8 mouse cellular contexts compared by ENCODE assay signal in genomic region chr13:59557185-59557985, GRCm38 (mm10). TPM values are rescaled to one million over a fixed set of nuclear protein-coding genes. Genes with fewer than 3 reads are reported as not detected.
DNase-seq lines count a peak whose midpoint lies in the region; ATAC-seq and TF ChIP-seq lines count a peak whose summit lies in the region.

No protein-coding gene starts in this region.

- peak overlapping the region; percentile 75 for H3K4me2 ChIP-seq in lung, embryonic 15.5 days

- no peak for TF ChIP-seq CTCF in thymus, adult 2 months (IDR thresholded peaks at IDR 0.05; ENCODE audit: borderline replicate concordance, control insufficient read depth, extremely low read depth, insufficient read depth, low read length, poor library complexity)

- H3K9ac ChIP-seq in lung, embryonic 15.5 days, result peak overlapping the region; percentile 52

- 0 out of 2 replicates have a peak, but pooled peaks have one; percentile 46 for TF ChIP-seq POLR2A in thymus, adult 2 months (IDR thresholded peaks at IDR 0.05; ENCODE audit: control insufficient read depth, extremely low read depth, insufficient read depth, low read length, poor library complexity)

- no peaks in the 10 kb centered on the region for H3K9me3 ChIP-seq in lung, embryonic 15.5 days

- H3K27me3 ChIP-seq in lung, embryonic 15.5 days, result no peaks in the 10 kb centered on the region
- no peaks in the 10 kb centered on the region for H3K27me3 ChIP-seq in thymus, adult 2 months (ENCODE audit: control insufficient read depth, insufficient read depth, low read length)

- H3K4me1 ChIP-seq in lung, embryonic 15.5 days, result peaks cover 17% of the 10 kb centered on the region
- H3K4me1 ChIP-seq in thymus, adult 2 months (replicated peaks; ENCODE audit: control insufficient read depth, insufficient read depth, low read length), result peaks cover 13% of the 10 kb centered on the region

- ATAC-seq in hematopoietic stem cell, adult 5-6 weeks (replicated peaks in 1 of 2; ENCODE audit: insufficient read depth in 1 of 2, low FRiP score in 2 of 2, low TSS enrichment in 1 of 2, low read depth in 1 of 2, poor library complexity in 2 of 2, severe bottlenecking in 2 of 2), result peak; percentile 51 to 68
- ATAC-seq in lung, embryonic 15.5 days (ENCODE audit: borderline replicate concordance, extremely low read depth, low FRiP score, low TSS enrichment), result peak; percentile 89

- peak overlapping the region; percentile 73 for H3K27ac ChIP-seq in lung, embryonic 15.5 days
- no peak overlapping the region for H3K27ac ChIP-seq in thymus, adult 2 months (ENCODE audit: control insufficient read depth, insufficient read depth, low read length)

- H3K4me3 ChIP-seq in lung, embryonic 15.5 days, result peak overlapping the region; percentile 79
- H3K4me3 ChIP-seq in thymus, adult 2 months (ENCODE audit: control insufficient read depth, insufficient read depth, low read length), result peak overlapping the region; percentile 79

- no peaks in the 10 kb centered on the region for H3K36me3 ChIP-seq in lung, embryonic 15.5 days
- H3K36me3 ChIP-seq in thymus, adult 2 months (ENCODE audit: control insufficient read depth, insufficient read depth, low read length), result no peaks in the 10 kb centered on the region

- DNase-seq in MN1 (ENCODE audit: low spot score), result peak; percentile 90
- peak; percentile 89 for DNase-seq in cerebellum, adult 8-10 months
- peak; percentile 84 for DNase-seq in forelimb bud, embryonic 11.5 days (ENCODE audit: low read depth, low spot score)
- peak; percentile 55 for DNase-seq in layer of hippocampus, adult 9-10 months (ENCODE audit: low spot score)
- DNase-seq in ovary, adult 18-20 months (ENCODE audit: low spot score), result peak; percentile 83
- peak; percentile 88 for DNase-seq in thymus, adult 2 months

- 1% methylated on average over 54 of the region's 73 CpGs for WGBS in lung, embryonic 15.5 days
- under 1% methylated on average over 54 of the region's 73 CpGs for WGBS in thymus, adult 2 months

RNA-seq across cellular contexts. Expression of gene Agtpbp1, which starts 27.6 kb away (rescaled TPM):
- 42.8 and 84.4 TPM in 2 replicates for total RNA-seq in hematopoietic stem cell, adult 5-6 weeks (2017)
- polyA plus RNA-seq in lung, embryonic 15.5 days (2015; fragmentation: Nextera tagmentation; extraction: Ambion mirVana), result 16.3 and 16.5 TPM in 2 replicates
- 9.9 and 13.5 TPM in 2 replicates for polyA plus RNA-seq in thymus, adult 2 months (2012; rRNA removed)

RNA-seq across cellular contexts. Expression of gene Naa35, which starts 27.7 kb away (rescaled TPM):
- total RNA-seq in hematopoietic stem cell, adult 5-6 weeks (2017), result 58.2 and 78.1 TPM in 2 replicates
- 80.2 and 84.1 TPM in 2 replicates for polyA plus RNA-seq in lung, embryonic 15.5 days (2015; fragmentation: Nextera tagmentation; extraction: Ambion mirVana)
- 44.5 and 54.3 TPM in 2 replicates for polyA plus RNA-seq in thymus, adult 2 months (2012; rRNA removed)
